Mouse (Mus musculus) testis, postnatal 10 days (tissue): ENCODE measurements at regions not wholly inside any gene's neighbourhood (a gene's known extent, or its start where the extent isn't known, plus 50 kb on each side); places are given as distances from the start of the nearest gene placed in this dataset.
"Not testable (repeated sequence)": the region's sequence is repeated elsewhere in the genome, so short reads cannot be mapped to it uniquely, and the experiment has no call there.

Experiments used
- DNase-seq: peaks from one replicate; pipeline ENCODE4 v3.0.0; 2021; ENCODE audit warnings: low spot score

- DNase-seq = not testable (repeated sequence)
Measured at GRCm38 (mm10) chr12:14242720-14243119, 90.9 kb upstream of the Fam84a start.

- DNase-seq = no peak
Measured at GRCm38 (mm10) chr12:14237699-14238098, 85.8 kb upstream of the Fam84a start.

DNA sequence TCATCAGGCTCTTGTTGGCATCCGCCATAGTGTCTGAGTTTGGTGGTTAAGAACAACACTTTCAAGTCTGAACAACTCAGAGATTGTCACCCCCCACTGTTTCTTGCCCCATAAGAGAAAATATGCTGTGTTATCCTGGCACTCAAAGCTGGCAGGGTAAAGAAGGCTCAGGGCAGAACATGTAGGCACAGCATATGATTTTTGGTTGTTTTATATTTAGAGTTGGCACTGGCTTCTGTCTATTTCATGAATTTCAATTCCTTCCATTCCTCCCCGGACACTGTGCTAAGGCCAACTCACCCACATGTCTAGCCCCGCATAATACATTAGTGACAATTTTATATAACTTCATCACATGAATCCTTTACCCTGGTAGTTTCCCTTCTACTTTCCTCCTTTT is 83.5 kb upstream of the Fam84a start:
- DNase-seq = no peak

GRCm38 (mm10) chr12:14212618-14213017 is 60.8 kb upstream of the Fam84a start:
- no peak for DNase-seq

- DNase-seq = no peak
Measured at GRCm38 (mm10) chr12:14209881-14210280, 58.0 kb upstream of the Fam84a start.

DNA sequence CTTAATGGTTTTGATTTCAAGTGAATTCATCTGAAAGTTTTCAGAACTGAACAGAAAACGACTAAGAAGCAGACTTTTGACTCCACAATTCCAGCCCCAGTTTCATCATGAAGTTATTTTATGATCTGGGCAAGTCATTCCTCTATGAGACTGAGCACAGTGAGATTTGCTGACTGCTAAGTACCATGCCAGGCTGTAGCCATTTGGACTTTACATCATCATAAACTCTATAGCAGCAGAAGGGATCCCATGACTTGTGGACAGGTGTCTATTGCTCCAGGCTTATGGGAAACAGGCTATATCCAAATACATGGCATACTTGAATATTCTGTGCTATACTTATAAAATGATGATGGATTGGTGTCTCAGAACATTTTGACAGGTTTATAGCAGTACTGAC is 55.4 kb upstream of the Fam84a start:
- no peak for DNase-seq

GRCm38 (mm10) chr12:14204491-14204890 is 52.6 kb upstream of the Fam84a start:
- DNase-seq = no peak
